Mouse (Mus musculus): ENCODE measurements at regions not wholly inside any gene's neighbourhood (a gene's known extent, or its start where the extent isn't known, plus 50 kb on each side); places are given as distances from the start of the nearest gene placed in this dataset.

DNA sequence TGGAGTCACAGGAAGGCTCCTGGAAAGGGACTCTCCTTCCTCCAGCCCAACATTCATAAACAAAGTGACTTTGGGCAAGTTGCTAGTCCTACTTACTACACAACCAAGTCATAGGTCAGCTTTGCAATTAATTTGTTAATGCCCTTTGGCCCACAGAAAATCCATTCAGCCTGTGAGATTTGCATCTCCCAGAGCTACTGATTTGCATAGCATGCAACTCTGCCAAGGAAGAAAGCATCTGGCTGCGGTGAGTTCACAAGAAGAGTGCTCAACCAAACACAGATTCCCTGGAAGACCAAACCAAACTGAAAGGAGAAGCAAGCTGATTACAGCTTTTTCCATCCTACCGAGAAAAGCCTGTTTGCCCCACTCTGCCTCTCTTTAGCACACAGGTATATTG is 901.9 kb downstream of the Diaph3 start:
- TF ChIP-seq CTCF (IDR thresholded peaks at IDR 0.05; ENCODE audit: low read depth) (no peak), EP300 (optimal IDR thresholded peaks at IDR 0.05) (no peak)
